Mouse (Mus musculus) adrenal gland, postnatal 14 days (tissue): Measurements from ENCODE around the gene Gadd45a. TPM values are rescaled to one million over a fixed set of nuclear protein-coding genes. Genes with fewer than 3 reads are reported as not detected.
"Not testable (repeated sequence)": the region's sequence is repeated elsewhere in the genome, so short reads cannot be mapped to it uniquely, and the experiment has no call there.

ENCODE experiments used
- DNase-seq: peaks from one replicate; pipeline ENCODE4 v3.0.0; 2021; ENCODE audit warnings: mixed read lengths
- total RNA-seq: library from RNA; stranded (reverse); gene quantifications from 2 replicates; pipeline ENCODE4 v1.2.3, GENCODE M21; 2021

Gadd45a gene
- total RNA-seq, 1 experiment from 2014 or later = 25.8 TPM

DNA sequence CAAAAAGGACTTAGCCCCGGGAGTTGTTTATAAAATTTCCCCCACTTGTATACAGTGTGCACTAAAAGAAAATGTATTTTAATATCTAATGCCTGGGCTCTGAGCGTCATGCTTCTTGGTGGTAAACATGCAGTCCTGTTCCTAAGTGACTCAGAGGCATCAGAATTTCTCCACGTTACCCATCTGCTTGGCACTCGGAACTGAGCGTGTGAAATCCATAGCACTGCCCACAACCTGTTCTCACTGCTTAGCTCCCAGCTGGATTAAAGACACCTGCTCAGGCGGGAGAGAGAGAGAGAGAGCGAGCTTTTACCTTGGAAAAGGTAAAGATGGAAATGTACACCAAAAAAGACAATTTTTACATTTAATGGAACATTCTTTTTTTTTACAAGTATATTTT lies 18.3 kb downstream of the Gadd45a start:
- DNase-seq = not testable (repeated sequence)

DNA sequence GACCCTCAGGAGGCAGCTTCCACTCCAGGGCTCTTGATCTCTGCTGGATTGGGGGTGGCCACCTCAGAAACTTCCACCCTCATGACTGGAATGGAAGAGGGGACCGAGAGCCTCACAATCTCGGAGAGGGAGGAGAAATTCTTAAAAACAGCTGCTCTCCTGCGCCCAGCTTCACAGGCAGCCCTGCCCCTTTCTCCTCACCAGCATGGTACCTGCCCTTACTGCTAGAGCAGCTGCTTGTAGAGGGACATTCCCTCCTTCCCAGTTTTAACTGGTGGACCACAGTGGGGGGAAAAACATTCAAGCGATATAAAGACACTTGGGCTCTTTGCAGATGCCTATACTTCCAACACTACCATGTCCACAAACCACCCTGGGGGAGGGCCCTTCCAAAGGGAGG lies 18.9 kb downstream of the Gadd45a start:
- no peak for DNase-seq

DNA sequence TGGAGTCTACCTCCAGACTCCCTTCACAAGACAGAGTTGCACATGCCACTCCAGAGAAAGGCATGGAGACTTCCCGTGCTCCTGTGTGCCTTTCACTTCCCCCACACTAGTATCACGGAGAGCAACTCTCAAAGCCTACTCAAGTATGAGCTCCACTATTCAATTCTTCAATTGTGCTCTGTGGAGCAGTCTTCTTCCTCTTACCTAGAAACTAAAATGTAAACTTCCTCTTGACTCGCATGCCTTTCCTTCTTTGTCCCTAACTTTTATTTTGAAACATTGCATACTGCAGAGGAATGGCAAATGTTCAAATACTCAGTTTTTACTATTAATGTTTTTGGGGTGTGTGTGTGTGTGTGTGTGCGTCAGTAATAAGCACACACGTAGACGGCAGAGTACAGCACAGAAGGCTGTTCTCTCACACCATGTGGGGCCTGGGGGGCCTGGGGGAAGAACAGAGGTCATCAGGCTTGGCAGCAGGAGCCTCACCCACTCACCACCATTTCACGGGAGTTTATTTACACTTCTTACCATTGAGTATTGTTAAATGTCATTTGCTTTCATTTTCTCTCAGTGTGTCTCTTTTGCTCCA lies 20.6 kb downstream of the Gadd45a start:
- no peak for DNase-seq

DNA sequence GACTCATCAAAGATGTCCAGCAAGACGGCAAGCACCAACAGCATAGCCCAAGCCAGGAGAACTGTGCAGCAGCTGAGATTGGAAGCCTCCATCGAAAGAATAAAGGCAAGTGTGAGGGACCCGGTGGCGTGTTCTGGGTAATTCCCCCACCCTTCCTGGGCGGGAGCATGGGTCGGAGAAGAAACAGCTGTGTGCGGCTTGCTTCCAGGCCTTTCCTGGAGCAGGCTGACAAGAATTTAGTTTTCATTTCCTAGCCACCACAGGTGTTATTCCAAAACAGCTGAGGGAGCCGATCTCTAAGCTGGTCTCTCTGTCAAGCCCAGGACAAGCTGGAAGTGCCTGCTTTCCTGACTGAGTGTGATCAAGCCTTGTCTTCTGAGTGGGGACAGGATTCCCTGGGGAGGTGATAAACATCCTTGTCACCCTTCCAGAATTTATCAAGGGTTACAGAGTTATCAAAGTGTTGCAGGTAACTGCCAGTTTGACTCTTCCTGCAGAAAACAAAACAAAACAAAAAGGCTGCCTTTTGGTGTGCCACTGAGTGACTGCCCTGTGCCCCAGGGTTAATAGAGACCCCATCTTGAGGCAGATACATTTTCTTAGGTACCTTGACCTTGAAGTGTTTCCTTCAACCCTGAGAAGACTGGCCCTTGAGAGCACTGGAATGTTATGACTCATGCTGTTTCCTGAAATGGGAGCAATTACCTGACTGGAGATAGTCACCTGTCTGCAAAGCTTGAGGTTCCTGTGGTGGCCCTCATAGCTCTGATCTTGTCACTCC lies 21.3 kb downstream of the Gadd45a start:
- no peak for DNase-seq

DNA sequence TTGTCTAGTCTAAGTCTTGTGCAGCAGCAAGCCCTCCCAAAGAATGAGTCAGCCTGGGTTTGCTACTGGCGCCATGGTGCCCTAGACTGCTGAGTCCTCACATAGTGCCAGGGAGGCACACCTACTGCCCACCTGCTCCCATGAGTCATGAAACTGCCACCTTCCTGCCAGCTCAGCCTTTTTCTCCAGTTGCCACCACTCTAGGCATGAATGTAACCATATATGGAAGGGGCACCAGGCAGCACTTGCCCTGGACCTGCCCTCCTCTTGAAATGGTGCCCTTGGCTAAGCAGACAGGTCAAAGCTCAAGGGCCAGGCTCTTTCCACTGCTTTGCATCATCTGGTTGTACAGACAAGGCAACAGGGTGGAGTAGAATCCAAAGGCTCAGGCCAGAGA lies 22.6 kb downstream of the Gadd45a start:
- DNase-seq = no peak

DNA sequence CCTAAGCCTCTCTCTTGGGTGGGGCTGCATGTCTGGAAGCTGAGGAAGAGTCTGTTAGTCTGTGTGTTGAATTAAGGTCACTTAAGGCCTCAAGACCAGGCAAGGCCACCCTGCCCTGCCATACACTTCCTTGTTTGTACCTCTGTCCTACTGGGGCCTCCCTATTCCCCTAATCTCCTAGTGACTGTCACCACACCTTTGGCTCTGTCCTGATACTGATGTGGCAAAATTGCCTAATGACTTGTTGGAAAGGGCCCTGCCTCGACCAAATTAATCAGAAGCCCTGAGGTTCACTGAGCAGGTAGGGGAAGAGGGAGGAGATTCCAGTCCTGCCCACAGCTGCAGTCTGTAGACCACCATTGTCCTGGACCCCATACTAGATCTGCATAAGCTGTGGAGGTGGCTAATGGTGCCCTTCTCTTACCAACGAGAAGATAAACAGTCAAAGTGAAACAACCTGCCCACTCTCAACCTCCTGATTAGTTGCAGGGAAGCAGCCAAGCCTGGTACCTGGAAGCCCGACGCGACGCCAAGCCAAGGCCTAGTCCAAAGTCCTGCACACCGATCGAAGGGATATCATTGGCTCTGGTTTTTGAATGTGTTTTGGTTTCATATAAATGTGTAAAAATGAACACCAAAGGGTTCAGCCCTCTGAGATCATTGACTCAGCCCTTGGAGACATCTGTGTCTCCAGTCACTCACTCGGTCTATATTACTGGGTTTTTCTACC lies 23.1 kb downstream of the Gadd45a start:
- no peak for DNase-seq

DNA sequence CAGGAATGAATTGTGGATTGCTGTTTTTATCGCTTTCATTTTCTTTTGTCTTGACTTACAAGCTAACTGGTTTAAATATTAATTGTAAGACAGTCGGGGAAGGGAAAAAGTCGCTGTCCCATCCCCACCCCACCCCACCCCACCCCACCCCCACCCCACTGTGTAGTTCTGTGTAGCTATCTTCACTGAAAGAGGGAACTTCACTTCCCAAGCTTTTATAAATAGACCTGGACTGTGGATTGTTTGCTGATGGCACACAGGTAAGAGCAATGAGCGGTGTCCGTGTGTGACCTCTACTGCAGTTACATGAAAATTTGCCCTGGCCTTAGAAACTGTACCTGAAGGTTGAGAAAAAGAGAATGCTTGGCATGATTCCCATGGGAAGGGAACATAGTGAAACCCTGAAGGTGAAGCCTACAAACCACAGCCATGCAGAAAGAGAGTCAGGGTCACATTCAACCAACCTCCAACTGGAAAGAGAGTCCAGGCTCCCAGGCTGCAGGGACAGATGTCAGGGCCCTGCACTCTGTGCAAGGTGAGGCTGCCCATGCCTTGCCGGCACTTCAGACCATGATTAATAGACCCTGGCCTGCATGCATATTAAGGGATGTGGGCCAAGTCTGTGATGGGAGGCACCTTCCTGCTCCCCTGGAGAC lies 23.8 kb downstream of the Gadd45a start:
- DNase-seq = no peak

DNA sequence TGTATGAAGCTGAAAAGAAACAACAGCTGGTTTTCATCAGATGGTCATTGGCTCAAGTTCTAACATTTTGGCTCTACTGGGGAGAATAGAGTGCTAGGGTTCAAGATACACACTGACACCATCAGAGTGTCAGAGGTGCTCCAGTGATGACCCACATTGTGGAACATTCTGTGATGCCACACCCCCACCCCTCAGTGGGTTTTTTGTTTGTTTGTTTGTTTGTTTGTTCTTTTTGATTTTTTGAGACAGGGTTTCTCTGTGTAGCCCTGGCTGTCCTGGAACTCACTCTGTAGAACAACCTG lies 26.1 kb downstream of the Gadd45a start:
- no peak for DNase-seq

DNA sequence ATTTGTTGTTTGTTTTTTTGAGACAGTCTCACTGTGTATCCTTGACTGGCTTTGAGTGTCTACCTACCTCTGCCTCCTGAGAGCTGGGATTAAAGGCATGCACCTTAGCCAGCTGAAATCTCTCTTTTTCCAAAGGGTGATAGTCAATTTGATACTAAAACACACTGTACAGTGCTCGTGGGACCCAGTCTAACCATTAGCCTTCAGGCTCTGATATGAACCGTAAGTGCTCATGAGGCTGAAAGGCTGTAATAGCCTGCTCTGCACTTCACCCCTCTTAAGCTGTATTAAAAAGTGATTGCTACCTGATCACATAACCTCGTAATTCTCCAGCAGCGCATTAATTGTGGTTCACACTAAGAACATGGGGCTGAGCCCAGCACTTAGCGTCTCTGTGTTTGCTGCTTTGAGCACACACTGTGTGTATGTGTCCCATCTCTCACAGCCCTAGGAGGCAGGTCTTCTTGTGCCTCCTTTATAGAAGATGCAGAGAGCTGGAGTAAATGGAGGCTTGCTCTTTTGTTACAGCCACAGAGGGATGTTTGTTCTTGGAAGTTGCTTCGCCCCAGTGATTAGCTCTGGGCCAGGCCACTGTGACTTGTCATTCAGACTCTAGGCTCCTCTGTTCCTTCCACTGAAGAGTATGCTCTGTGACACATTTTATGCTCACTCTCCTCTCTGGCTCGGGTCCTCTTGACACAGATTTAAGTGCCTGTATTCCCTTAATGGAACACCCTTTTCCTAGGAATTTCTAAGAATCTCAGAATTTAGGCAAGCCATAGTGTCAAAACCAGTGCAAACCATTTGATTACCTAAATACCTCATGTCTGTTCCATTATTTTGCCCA lies 26.7 kb downstream of the Gadd45a start:
- no peak for DNase-seq

DNA sequence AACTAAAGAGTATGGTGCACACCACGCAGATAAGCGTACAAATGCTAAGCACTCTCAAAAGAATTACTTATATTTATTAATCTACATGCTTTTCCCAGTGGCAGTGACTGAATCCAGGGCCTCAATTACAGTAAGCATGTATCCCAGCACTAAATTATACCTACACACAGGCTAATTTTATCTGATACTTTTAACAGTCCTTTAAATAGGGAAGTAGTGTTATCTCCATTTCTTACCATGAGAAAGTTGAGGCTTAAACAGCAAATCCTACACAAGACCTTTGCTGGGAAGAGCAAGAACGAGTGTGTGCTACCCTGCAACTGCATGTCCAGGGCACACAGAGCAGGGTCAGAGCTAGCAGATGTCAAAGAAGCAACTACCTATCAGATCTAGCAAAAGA lies 27.4 kb downstream of the Gadd45a start:
- DNase-seq = no peak

DNA sequence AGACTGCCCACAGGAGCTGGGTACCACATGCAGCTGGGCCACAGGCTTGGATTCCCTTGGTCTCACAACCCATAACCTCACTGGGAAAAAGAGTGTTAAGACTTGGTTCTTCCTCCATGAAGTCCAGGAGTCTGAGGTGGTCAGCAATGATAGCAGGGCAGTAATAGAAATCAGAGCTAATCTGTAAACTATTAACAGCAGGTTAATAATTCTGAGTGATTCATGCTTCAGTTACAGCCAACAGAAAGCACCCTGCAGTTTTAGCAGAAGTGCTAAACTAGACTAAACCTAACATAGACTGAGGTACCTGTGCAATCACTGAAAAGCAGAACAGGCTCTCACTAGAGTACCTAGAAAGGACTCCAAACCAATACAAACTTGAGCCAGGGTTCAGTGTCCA lies 37.5 kb downstream of the Gadd45a start:
- no peak for DNase-seq

DNA sequence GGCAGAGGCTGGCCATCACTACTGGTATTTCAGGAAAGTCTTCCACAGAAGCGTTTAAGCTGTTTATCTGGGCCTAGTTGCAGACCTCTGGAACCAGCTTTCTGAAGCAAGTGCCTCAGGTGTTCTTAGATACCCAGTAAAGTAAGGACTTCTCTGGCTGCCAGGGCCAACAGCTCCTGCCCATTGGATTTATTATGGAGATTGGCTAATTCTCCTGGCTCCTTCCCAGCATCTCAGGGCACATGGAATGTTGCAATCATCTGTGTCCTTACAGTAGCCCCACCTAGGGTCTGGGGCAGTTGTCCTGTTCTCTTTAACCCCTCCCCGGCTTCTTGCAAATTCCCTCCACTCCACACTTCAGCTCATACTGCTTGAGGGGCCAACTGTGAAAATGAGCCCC lies 38.6 kb downstream of the Gadd45a start:
- DNase-seq = peak; percentile 70

DNA sequence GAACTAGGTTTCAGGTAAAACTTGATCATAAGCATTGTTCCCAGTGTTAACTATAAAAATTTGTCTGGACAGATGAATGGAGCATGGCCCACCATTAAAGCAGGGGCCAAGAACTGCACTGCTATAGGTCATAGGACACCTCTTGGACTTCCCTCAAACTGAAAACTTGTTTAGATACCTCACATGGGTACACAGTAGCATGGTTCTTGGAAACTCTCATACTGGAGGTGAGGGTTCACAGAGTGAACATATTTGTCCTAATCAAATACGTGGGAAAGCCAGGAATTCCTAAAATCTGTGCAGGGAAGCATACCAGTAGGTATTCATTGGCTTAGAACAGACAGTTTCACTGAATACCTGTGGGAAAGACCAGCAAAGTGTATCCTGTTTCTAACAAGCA lies 41.0 kb downstream of the Gadd45a start:
- no peak for DNase-seq

DNA sequence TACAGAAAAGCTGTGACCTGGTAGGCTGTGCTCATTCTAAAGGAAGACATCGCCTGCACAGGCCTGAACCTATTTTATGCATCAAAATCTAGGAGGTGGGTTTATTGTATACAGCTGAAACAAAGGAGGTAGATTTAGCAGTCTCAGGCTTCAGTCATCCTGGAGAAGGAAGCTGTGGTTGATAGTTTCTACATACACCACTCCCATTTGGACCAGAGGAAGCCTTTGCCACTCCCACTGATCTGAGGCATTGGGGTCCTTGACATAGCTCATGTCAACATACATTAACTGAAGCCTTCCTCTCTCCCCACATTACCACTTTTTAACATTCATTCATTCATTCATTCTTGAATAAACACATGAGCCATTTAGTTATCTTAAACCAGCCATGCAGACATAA lies 41.4 kb downstream of the Gadd45a start:
- no peak for DNase-seq

DNA sequence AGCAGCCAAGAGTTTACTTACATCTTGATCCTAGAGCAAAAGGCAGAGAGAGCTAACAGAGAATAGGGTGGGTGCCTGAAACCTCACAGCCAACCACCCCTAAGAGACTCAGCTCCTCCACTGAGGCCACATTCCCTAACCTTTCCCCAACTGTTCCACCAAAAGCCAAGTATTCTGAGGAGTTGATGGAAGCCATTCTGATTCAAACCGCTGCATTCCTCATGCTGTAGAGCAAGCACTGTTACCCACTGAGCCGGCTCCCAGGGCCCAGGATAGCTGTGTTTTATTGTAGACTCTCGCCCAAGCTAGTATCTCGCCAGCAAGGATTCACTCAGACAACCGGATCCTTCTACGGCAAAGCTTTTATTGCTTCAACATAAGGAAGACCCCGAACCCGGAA lies 42.3 kb downstream of the Gadd45a start:
- no peak for DNase-seq

DNA sequence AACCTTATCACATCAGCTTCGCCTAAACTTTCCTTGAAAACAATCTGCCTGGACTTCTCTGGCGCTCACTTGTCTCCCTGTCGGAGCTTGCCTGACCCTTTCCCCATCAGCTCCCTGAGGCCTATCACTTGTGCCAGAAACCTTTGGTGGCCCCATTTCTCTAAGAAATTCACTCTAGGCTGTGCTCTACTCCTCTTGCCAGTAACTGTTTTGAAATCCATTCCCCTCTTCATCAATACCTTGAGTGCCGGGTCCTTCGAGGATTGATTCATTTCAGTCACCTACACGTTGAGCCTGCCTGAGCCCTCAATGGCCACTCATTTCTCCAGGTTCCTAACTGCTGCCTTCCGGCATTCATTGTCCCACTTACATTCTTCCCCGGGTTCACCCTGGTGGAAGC lies 44.5 kb downstream of the Gadd45a start:
- peak; percentile 35 for DNase-seq

DNA sequence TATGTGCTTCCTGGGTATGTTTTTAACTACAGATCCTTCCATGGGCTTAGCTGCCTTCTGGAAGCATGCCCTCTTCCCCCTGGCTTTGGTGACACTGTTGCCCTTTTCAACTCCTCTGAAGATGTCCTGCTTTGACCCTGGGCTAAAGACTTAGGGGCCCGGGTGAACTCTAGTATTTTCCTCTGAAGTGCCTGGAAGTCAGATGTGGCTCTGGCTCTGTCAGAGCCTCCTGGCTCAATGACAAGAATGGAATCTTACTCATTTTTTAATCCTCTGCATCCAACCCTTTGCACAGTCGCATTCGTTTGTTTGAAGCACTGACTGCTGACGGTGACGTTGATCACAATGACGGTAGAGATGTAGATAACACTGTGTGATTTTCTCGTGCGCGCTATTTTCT lies 45.0 kb downstream of the Gadd45a start:
- peak; percentile 25 for DNase-seq

DNA sequence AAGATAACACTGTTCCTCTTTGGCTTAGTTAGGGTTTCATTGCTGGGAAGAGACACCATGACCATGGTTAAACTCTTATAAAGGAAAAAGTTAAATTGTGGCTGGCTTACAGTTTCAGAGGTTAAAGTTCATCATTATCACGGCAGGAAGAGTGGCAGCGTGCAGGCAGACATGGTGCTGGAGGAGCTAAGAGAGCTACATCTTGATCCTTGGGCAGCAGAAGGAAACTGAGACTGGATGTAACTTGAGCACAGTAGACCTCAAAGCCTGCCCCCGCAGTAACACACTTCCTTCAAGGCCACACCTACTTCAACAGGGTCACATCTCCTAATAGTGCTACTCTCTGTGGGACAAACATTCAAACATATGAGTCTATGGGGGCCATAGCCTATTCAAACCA lies 47.7 kb downstream of the Gadd45a start:
- no peak for DNase-seq

DNA sequence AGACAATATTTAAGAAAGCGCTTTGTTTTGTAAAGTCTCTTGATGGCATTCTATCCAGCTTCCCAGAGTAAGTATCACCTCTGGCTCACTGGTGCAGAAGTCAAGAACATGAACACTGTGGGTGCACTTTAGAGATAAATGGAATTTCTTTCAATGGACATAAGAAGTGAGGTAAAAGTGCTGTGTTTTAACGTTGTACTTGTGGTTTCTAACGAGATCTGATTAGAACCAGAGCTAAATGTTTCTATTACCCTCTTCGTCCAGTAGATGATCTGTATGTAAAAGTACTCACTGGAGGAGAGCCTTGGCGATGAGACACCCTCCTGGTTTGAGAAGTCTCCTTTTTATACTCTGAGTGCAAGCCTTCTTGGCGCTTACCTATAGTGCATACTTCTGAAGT lies 48.2 kb downstream of the Gadd45a start:
- DNase-seq = no peak

DNA sequence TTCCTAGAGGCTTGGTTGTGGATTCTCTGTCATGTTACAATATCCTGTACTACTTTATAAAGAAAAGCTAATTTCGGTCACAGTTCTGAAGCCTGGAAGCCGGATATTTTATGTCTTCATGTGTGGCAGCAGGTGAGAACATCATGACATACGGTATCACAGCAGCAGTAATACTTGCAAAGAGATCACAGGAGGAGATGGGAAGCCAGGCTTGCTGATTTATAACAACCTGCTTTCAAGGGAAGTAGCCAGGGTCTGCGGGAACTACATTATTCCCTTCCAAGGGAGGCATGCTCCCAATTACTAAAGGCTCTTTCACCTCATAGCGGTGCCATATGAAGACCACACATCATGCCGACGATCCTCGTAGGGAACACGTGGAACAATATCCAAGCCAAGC lies 48.9 kb downstream of the Gadd45a start:
- no peak for DNase-seq

DNA sequence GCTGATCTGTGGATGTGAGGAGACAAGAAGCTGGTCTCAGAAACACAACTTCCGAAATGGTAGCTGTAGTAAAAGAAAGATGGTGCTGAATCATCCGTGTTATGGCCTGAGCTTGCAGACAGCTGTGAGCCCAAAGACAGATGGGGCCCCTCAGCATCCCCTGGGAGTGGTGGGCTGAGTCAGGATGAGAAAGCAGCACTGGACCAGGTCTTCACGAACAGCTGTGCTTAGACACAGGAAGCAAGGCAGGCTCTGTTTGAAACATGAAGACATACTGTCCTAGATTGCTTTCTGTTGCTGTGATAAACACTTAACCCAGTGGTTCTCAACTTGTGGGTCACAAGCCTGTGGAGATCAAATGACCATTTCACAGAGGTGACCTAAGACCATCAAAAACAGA lies 49.6 kb downstream of the Gadd45a start:
- DNase-seq = no peak

DNA sequence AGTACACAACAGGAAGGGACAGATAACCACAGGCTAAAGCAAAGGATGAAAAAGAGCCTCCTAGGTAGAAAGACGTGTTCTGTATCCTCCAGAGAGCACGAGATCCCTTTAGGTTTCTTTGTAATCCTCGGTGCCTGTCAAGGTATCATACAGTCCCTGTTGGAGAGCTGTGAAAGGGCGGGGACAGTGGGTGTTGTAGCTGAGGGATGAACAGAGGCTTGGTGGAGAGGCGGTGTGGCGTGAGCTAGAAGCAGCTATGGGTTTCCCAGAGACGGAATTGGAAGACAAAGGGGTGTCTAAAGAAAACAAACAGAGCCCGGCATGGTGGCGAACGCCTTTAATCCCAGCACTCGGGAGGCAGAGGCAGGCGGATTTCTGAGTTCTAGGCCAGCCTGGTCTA lies 51.2 kb downstream of the Gadd45a start:
- DNase-seq = no peak
